Mouse (Mus musculus): ENCODE data around the gene Fli1. TPM values are rescaled to one million over a fixed set of nuclear protein-coding genes. Genes with fewer than 3 reads are reported as not detected.

Gene Fli1
- total RNA-seq (2021) = 1 to 10 TPM; 6.1 to 6.7 TPM
- long read RNA-seq, experiment 1, partial matches to known transcripts = 1 of 3 reads
- long read RNA-seq, experiment 1, other reads (novel, unspliced or antisense) = 0 of 3 reads
- long read RNA-seq, experiment 2, partial matches to known transcripts = 1 of 2 reads
- long read RNA-seq, experiment 2, other reads (novel, unspliced or antisense) = 0 of 2 reads

GRCm38 (mm10) chr9:32542212-32543039 lies at the start of gene Fli1:
Gene Fli1 (minus strand): TSS chr9:32542861.
- no peak for DNase-seq (ENCODE audit: low spot score in 2 of 2)

GRCm38 (mm10) chr9:32591732-32592582 lies 49.3 kb upstream of the Fli1 start:
- peak; percentile 49 to 84 for DNase-seq (ENCODE audit: low spot score in 2 of 2)

- DNase-seq (ENCODE audit: low spot score in 2 of 2) = no peak
Observed at GRCm38 (mm10) chr9:32590571-32590970, 47.9 kb upstream of the Fli1 start.

GRCm38 (mm10) chr9:32589900-32590299 lies 47.2 kb upstream of the Fli1 start:
- DNase-seq (ENCODE audit: low spot score in 2 of 2) = peak; percentile 75 to 84

GRCm38 (mm10) chr9:32585357-32585756 lies 42.7 kb upstream of the Fli1 start:
- DNase-seq (ENCODE audit: low spot score in 2 of 2) = no peak

- no peak for DNase-seq (ENCODE audit: low spot score in 2 of 2)
Observed at GRCm38 (mm10) chr9:32583905-32584304, 41.2 kb upstream of the Fli1 start.

- no peak for DNase-seq (ENCODE audit: low spot score in 2 of 2)
Observed at GRCm38 (mm10) chr9:32581851-32582573, 39.4 kb upstream of the Fli1 start.

- no peak for DNase-seq (ENCODE audit: low spot score in 2 of 2)
Observed at GRCm38 (mm10) chr9:32578411-32578810, 35.8 kb upstream of the Fli1 start.

- DNase-seq (ENCODE audit: low spot score in 2 of 2) = no peak
Observed at GRCm38 (mm10) chr9:32573638-32574037, 31.0 kb upstream of the Fli1 start.

GRCm38 (mm10) chr9:32571676-32572075 lies 29.0 kb upstream of the Fli1 start:
- DNase-seq (ENCODE audit: low spot score in 2 of 2) = no peak

- no peak for DNase-seq (ENCODE audit: low spot score in 2 of 2)
Observed at GRCm38 (mm10) chr9:32570547-32570946, 27.9 kb upstream of the Fli1 start.

GRCm38 (mm10) chr9:32569261-32569660 lies 26.6 kb upstream of the Fli1 start:
- DNase-seq (ENCODE audit: low spot score in 2 of 2) = no peak

- no peak for DNase-seq (ENCODE audit: low spot score in 2 of 2)
Observed at GRCm38 (mm10) chr9:32567603-32568002, 24.9 kb upstream of the Fli1 start.

GRCm38 (mm10) chr9:32565309-32565708 lies 22.6 kb upstream of the Fli1 start:
- no peak for DNase-seq (ENCODE audit: low spot score in 2 of 2)

- DNase-seq (ENCODE audit: low spot score in 2 of 2) = no peak
Observed at GRCm38 (mm10) chr9:32562837-32563236, 20.2 kb upstream of the Fli1 start.

- no peak for DNase-seq (ENCODE audit: low spot score in 2 of 2)
Observed at GRCm38 (mm10) chr9:32562409-32562808, 19.7 kb upstream of the Fli1 start.

GRCm38 (mm10) chr9:32561190-32561890 lies 18.7 kb upstream of the Fli1 start:
- no peak for DNase-seq (ENCODE audit: low spot score in 2 of 2)

- DNase-seq (ENCODE audit: low spot score in 2 of 2) = no peak
Observed at GRCm38 (mm10) chr9:32559859-32560258, 17.2 kb upstream of the Fli1 start.

GRCm38 (mm10) chr9:32559454-32559853 lies 16.8 kb upstream of the Fli1 start:
- DNase-seq (ENCODE audit: low spot score in 2 of 2) = no peak

- DNase-seq (ENCODE audit: low spot score in 2 of 2) = no peak
Observed at GRCm38 (mm10) chr9:32556313-32556712, 13.7 kb upstream of the Fli1 start.

Measured in layer of hippocampus, postnatal 14 days (tissue).